8 mouse cellular contexts compared by ENCODE assay signal in the genomic region with DNA sequence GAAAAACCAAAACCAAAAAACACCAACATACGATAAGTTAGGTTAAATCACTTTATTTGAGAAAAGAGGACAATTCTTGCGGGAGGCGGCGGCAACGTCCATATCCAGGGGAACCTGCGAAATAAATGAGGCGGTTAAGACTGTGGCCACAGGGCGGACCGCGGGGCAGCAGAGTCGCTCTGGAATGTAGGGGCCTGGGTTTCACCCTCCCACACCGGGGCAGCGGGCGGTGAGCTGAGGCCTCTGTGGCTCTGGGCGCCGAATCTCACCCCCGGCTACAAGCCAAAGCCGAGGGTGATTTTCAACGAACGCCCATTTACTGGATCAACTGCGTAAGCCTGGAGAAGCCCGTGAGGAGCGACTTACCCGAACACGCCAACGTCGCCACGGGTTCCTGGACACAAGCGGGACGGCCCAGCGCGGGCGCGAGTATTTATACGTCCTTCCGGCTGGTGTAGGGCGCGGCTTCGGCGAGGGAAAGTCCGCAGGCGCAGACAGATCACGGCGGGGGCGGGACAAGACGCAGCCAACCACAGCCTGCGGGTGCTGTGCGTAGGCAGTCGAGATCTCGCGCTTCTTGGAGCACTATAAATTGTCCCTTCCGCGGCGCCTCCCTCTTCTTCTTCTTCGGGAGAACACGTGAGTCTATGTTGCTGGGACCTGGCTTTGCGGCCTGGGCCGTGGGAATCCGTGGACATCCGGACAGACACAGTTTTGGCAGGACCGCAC. TPM values are rescaled to one million over a fixed set of nuclear protein-coding genes. Genes with fewer than 3 reads are reported as not detected.
DNase-seq lines count a peak whose midpoint lies in the region; ATAC-seq lines count a peak whose summit lies in the region.

No protein-coding gene starts in this region.

- H3K36me3 ChIP-seq in hindbrain, embryonic 13.5 days: peaks cover 35% of the 10 kb centered on the region

- ATAC-seq in hindbrain, embryonic 13.5 days (ENCODE audit: low FRiP score): peak; percentile 96

- DNase-seq in NIH3T3 (ENCODE audit: low read depth): peak; percentile 99
- peak; percentile 99 for DNase-seq in cerebellum, postnatal 10 days
- DNase-seq in frontal cortex, postnatal 10 days (ENCODE audit: low spot score in 2 of 2): peak; percentile 99
- DNase-seq in layer of hippocampus, postnatal 25 days (ENCODE audit: extremely low spot score in 1 of 2, low spot score in 1 of 2): peak; percentile 91 to 92
- DNase-seq in lung, postnatal 25 days (ENCODE audit: low spot score): peak; percentile 99
- peak; percentile 99 for DNase-seq in retina, embryonic 14.5 days (ENCODE audit: low spot score)
- peak; percentile 98 for DNase-seq in thymus, postnatal 4 days

- H3K27ac ChIP-seq in hindbrain, embryonic 13.5 days: peak overlapping the region; percentile 88

- H3K9ac ChIP-seq in hindbrain, embryonic 13.5 days: peak overlapping the region; percentile 90

- peaks cover 39% of the 10 kb centered on the region for H3K4me1 ChIP-seq in hindbrain, embryonic 13.5 days (replicated peaks)

- H3K27me3 ChIP-seq in hindbrain, embryonic 13.5 days: no peaks in the 10 kb centered on the region

- WGBS in hindbrain, embryonic 13.5 days: under 1% methylated on average over 61 of the region's 61 CpGs

- H3K9me3 ChIP-seq in hindbrain, embryonic 13.5 days: no peaks in the 10 kb centered on the region

- H3K4me3 ChIP-seq in hindbrain, embryonic 13.5 days: peak overlapping the region; percentile 72

- H3K4me2 ChIP-seq in hindbrain, embryonic 13.5 days: peak overlapping the region; percentile 93

RNA-seq across cellular contexts. Expression of gene Rps2, which starts 1.7 kb away (rescaled TPM):
- polyA plus RNA-seq in hindbrain, embryonic 13.5 days (2015; fragmentation: Nextera tagmentation; extraction: Ambion mirVana): 782 and 783 TPM in 2 replicates
- 100 to 1,000 TPM; 352 to 392 TPM for total RNA-seq in layer of hippocampus, postnatal 25 days (2021)

RNA-seq across cellular contexts. Expression of gene Rnf151, which starts 1.8 kb away (rescaled TPM):
- polyA plus RNA-seq in hindbrain, embryonic 13.5 days (2015; fragmentation: Nextera tagmentation; extraction: Ambion mirVana): 0.27 TPM in 1 of 2 replicates, not detected in the other
- not detected for total RNA-seq in layer of hippocampus, postnatal 25 days (2021)

RNA-seq across cellular contexts. Expression of gene Ndufb10, which starts 4.6 kb away (rescaled TPM):
- 259 and 262 TPM in 2 replicates for polyA plus RNA-seq in hindbrain, embryonic 13.5 days (2015; fragmentation: Nextera tagmentation; extraction: Ambion mirVana)
- 100 to 1,000 TPM; 201 to 234 TPM for total RNA-seq in layer of hippocampus, postnatal 25 days (2021)

RNA-seq across cellular contexts. Expression of gene Rpl3l, which starts 8.0 kb away (rescaled TPM):
- not detected in 2 replicates for polyA plus RNA-seq in hindbrain, embryonic 13.5 days (2015; fragmentation: Nextera tagmentation; extraction: Ambion mirVana)
- total RNA-seq in layer of hippocampus, postnatal 25 days (2021): under 1 TPM in 1 of 2 experiments, not detected in 1; 0.20 TPM

RNA-seq across cellular contexts. Expression of gene Tbl3, which starts 12.2 kb away (rescaled TPM):
- polyA plus RNA-seq in hindbrain, embryonic 13.5 days (2015; fragmentation: Nextera tagmentation; extraction: Ambion mirVana): 69.0 and 70.6 TPM in 2 replicates
- total RNA-seq in layer of hippocampus, postnatal 25 days (2021): 10 to 100 TPM; 27.7 to 29.8 TPM

Comparison
In these comparisons a context has a peak if more than half of its experiments do, and no peak if none do; other contexts are left out.
1. Peak in every context shown above with its lines: DNase-seq, ATAC-seq, H3K4me3 ChIP-seq and H3K27ac ChIP-seq.